Mouse (Mus musculus) stomach, embryonic 14.5 days (tissue): Measurements from ENCODE around the gene Tekt4. TPM values are rescaled to one million over a fixed set of nuclear protein-coding genes. Genes with fewer than 3 reads are reported as not detected.

Source experiments
- ATAC-seq: fragments of 200-750 bp; cut with Nextera tagmentation; 2 replicates; pipeline ENCODE4 v1.8.0; 2017; ENCODE audit warnings: low read depth, moderate TSS enrichment; ENCODE audit not compliant: insufficient number of reproducible peaks, insufficient read depth, low FRiP score
- H3K27ac ChIP-seq: fragments of 300-500 bp; sonication (generic); 2 replicates; pipeline ENCODE4 v1.5.1; 2014; ENCODE audit warnings: mild to moderate bottlenecking, low read length, moderate library complexity, mixed read lengths
- H3K27me3 ChIP-seq: fragments of 300-500 bp; sonication (generic); 2 replicates; pipeline ENCODE4 v1.6.1; 2014; ENCODE audit warnings: low read length, control low read depth, mixed read lengths; ENCODE audit not compliant: control insufficient read depth, insufficient read depth
- H3K36me3 ChIP-seq: fragments of 300-500 bp; sonication (generic); 2 replicates; pipeline ENCODE4 v1.6.1; 2014; ENCODE audit warnings: mild to moderate bottlenecking, control low read depth, low read length, moderate library complexity, mixed read lengths; ENCODE audit not compliant: control insufficient read depth, insufficient read depth
- H3K4me1 ChIP-seq: fragments of 300-500 bp; sonication (generic); 2 replicates; pipeline ENCODE4 v1.6.1; 2014; ENCODE audit warnings: low read length, control low read depth, mixed read lengths; ENCODE audit not compliant: control insufficient read depth, insufficient read depth
- H3K4me2 ChIP-seq: fragments of 300-500 bp; sonication (generic); replicated peaks from 2 replicates; pipeline ENCODE4 v1.6.1; 2014; ENCODE audit warnings: low read depth, low read length, control low read depth
- H3K4me3 ChIP-seq: fragments of 300-500 bp; sonication (generic); 2 replicates; pipeline ENCODE4 v1.5.1; 2014; ENCODE audit warnings: low read depth, low read length, control low read depth
- H3K9ac ChIP-seq: fragments of 300-500 bp; sonication (generic); replicated peaks from 2 replicates; pipeline ENCODE4 v1.6.1; 2014; ENCODE audit warnings: low read depth, mild to moderate bottlenecking, control low read depth, low read length, moderate library complexity, mixed read lengths
- H3K9me3 ChIP-seq: fragments of 300-500 bp; sonication (generic); 2 replicates; pipeline ENCODE4 v1.6.1; 2016; ENCODE audit warnings: low read depth, low read length, control low read depth; ENCODE audit not compliant: control insufficient read depth
- WGBS: fragments of 180-500 bp; shearing (Covaris S2); extraction: QIAGEN DNeasy Blood & Tissue Kit; methylation state at CpG from one replicate; pipeline ENCODE4 v1.1.7; 2014; 5-methylcytosine and 5-hydroxymethylcytosine counted together
- polyA plus RNA-seq: library from polyadenylated mRNA; unstranded; fragments of >200 nt; fragmentation: Nextera tagmentation; extraction: Ambion mirVana; gene quantifications from 2 replicates; pipeline ENCODE4 v1.2.1, GENCODE M21; 2014

Gene Tekt4
- polyA plus RNA-seq, 1 experiment from 2014 or later, result not detected

GRCm38 (mm10) chr17:25462236-25462875 lies 7.9 kb downstream of the Tekt4 start:
- 19% methylated on average over 9 of the region's 9 CpGs for WGBS

DNA sequence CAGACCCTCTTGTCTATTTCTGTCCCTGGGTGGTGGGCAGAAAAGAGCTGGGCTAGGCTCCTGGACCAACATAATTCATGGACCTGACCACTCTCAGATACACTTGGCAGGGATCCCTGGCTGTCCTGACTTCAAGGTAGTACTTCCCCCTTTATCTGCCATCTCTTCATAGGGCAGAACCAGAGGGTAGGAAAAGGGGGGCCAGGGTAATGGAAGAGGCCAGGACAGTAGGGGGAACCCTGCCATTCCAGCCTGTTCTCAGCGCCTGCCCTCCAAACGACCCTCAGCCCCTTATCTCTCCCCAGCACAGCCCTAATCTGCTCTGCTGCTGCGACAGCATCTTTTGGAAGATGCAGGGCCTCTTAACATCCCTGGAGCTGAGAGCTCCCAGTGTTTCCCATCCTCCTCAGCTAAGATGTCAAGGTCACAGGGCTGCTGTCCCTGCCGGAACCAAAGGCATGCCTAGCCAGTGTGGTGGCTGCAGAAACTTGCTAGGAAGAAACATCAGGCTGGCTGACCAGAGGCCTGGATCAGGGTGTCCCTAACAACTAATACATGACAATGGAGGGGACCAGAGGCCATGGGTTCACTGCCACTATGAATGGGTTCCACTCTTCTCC lies 9.0 kb downstream of the Tekt4 start:
- Histone ChIP-seq H3K9me3 (no peaks in the 10 kb centered on the region), H3K9ac (no peak overlapping the region), H3K27ac (no peak overlapping the region), H3K4me2 (no peak overlapping the region), H3K4me3 (no peak overlapping the region), H3K27me3 (no peaks in the 10 kb centered on the region), H3K36me3 (no peaks in the 10 kb centered on the region), H3K4me1 (peaks cover 13% of the 10 kb centered on the region)
- WGBS, result 30% methylated on average over 4 of the region's 4 CpGs
- no peak for ATAC-seq

More at GRCm38 (mm10) chr17:25462236-25462875, 7.9 kb downstream of the Tekt4 start:
- H3K9ac ChIP-seq, result no peak overlapping the region
- no peak overlapping the region for H3K4me3 ChIP-seq
- H3K9me3 ChIP-seq, result no peaks in the 10 kb centered on the region
- no peaks in the 10 kb centered on the region for H3K36me3 ChIP-seq
- H3K27me3 ChIP-seq, result no peaks in the 10 kb centered on the region
- H3K4me1 ChIP-seq, result peaks cover 13% of the 10 kb centered on the region
- ATAC-seq, result peak; percentile 91
- peak overlapping the region; percentile 18; the same call in 1 of the 2 replicates for H3K27ac ChIP-seq
- no peak overlapping the region for H3K4me2 ChIP-seq

- Histone ChIP-seq H3K27ac (no peak overlapping the region), H3K27me3 (no peaks in the 10 kb centered on the region), H3K4me1 (peaks cover 13% of the 10 kb centered on the region), H3K9me3 (no peaks in the 10 kb centered on the region), H3K36me3 (no peaks in the 10 kb centered on the region), H3K4me3 (no peak overlapping the region), H3K9ac (no peak overlapping the region), H3K4me2 (no peak overlapping the region)
- no peak for ATAC-seq
- 83% methylated on average over 4 of the region's 4 CpGs for WGBS
Measured at GRCm38 (mm10) chr17:25464091-25464490, 9.7 kb downstream of the Tekt4 start.

GRCm38 (mm10) chr17:25466257-25466656 lies 11.8 kb downstream of the Tekt4 start:
- H3K4me3 ChIP-seq, result no peak overlapping the region
- 75% methylated on average over 2 of the region's 2 CpGs for WGBS

DNA sequence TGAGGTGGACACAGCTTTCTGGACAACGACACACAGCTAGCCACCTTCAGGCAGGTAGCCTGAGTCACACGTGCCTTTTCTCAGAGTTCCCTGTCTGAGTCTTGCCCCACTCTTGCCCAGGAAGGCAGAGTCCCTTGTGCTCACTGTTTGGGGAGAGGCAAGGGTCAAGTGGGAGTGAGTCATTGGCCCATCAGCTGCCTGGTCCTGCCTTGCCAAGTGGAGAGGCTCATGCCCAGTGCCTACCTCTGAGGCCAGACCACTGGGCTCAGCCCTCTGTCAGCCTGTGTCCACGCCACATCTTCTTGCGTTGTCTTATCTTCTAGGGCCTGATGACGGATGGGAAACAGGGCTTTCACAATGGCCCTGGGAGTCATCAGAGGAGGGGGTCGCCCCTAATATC lies 13.4 kb downstream of the Tekt4 start:
- H3K4me3 ChIP-seq, result no peak overlapping the region
- no peaks in the 10 kb centered on the region for H3K9me3 ChIP-seq
- H3K36me3 ChIP-seq, result no peaks in the 10 kb centered on the region
- H3K4me2 ChIP-seq, result no peak overlapping the region
- H3K27me3 ChIP-seq, result no peaks in the 10 kb centered on the region
- H3K4me1 ChIP-seq, result peaks cover 5% of the 10 kb centered on the region
- ATAC-seq, result no peak
- 61% methylated on average over 6 of the region's 6 CpGs for WGBS
- no peak overlapping the region for H3K27ac ChIP-seq
- no peak overlapping the region for H3K9ac ChIP-seq

More at GRCm38 (mm10) chr17:25466257-25466656, 11.8 kb downstream of the Tekt4 start:
- Histone ChIP-seq H3K27ac (no peak overlapping the region), H3K27me3 (no peaks in the 10 kb centered on the region), H3K9me3 (no peaks in the 10 kb centered on the region), H3K4me1 (peaks cover 13% of the 10 kb centered on the region), H3K9ac (no peak overlapping the region), H3K4me2 (no peak overlapping the region), H3K36me3 (no peaks in the 10 kb centered on the region)
- no peak for ATAC-seq

DNA sequence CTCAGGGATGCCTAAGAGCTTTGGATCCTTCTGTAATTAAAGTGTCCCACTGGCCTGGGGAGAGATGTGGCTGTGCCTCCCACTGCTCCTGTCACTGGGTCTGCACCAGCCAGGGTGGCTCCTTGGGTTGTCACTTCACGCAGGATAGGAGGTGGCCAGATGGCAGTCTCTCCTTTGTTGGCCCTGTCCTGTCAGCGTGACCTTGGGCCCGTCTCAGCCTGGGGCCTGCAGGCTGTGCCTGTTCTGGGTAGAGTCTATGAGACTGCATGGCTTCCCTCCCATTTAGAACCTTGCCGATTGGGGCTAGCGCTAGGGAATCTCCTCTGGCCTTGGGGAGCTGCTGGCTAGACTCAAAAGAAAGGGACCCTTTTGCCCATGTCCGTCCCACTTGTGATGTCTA lies 13.9 kb downstream of the Tekt4 start:
- H3K27me3 ChIP-seq, result no peaks in the 10 kb centered on the region
- no peak overlapping the region for H3K9ac ChIP-seq
- H3K4me2 ChIP-seq, result no peak overlapping the region
- H3K9me3 ChIP-seq, result no peaks in the 10 kb centered on the region
- ATAC-seq, result no peak
- no peak overlapping the region for H3K4me3 ChIP-seq
- peaks cover under 1% of the 10 kb centered on the region; the same call in 1 of the 2 replicates for H3K4me1 ChIP-seq
- WGBS, result 57% methylated on average over 6 of the region's 6 CpGs
- H3K36me3 ChIP-seq, result no peaks in the 10 kb centered on the region
- H3K27ac ChIP-seq, result no peak overlapping the region

DNA sequence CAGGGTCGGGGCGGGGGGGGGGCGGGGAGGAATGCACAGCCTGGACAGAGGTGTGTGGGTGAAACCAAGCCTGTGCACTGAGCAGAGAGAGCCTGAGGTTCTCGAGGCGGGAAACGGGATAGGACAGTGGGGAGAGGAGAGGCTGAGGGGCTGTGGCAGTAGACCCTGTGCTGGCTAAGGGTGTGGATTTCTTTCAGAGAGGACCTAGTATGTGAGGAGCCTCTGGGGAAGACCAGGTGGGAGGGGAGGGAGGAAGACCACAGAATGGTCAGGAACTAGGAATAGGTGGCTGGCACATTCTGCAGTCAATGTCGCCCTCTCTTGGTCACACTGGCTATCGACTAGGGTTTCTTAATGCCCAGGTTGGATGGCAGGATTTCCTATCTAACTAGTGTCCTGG lies 15.4 kb downstream of the Tekt4 start:
- Histone ChIP-seq H3K27me3 (no peaks in the 10 kb centered on the region), H3K4me1 (0 out of 2 replicates have a peak, but pooled peaks cover 4% of the 10 kb centered on the region), H3K4me2 (no peak overlapping the region), H3K27ac (no peak overlapping the region), H3K36me3 (no peaks in the 10 kb centered on the region), H3K9ac (no peak overlapping the region), H3K4me3 (no peak overlapping the region), H3K9me3 (no peaks in the 10 kb centered on the region)
- ATAC-seq, result peak; percentile 16; the same call in 1 of the 2 replicates
- WGBS, result 24% methylated on average over 8 of the region's 8 CpGs

DNA sequence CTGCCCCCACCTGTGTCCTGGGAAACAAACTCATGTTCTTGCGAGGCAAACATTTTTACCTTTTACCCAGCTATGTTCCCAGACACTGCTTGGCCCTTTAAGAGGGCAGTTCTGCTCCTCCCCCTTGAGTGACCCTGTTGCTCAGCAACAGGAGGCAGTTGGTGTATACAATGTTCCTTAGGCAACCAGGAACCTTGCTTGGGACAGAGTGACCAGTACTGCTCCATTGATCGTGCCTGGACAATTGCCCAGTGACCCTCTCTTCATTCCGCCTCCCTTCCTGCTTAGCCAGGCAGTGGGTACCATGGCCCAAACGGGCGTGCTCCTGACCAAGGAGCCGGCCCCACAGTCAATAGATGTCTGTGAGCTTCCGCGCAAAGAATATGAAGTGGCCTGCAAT lies 17.0 kb downstream of the Tekt4 start:
- Histone ChIP-seq H3K27me3 (no peaks in the 10 kb centered on the region), H3K4me3 (no peak overlapping the region), H3K36me3 (no peaks in the 10 kb centered on the region), H3K4me1 (0 out of 2 replicates have a peak, but pooled peaks cover 6% of the 10 kb centered on the region), H3K9ac (no peak overlapping the region), H3K9me3 (no peaks in the 10 kb centered on the region), H3K4me2 (no peak overlapping the region), H3K27ac (no peak overlapping the region)
- 24% methylated on average over 8 of the region's 8 CpGs for WGBS
- ATAC-seq, result no peak
